Mouse (Mus musculus): ENCODE data around the gene Gbp7. TPM values are rescaled to one million over a fixed set of nuclear protein-coding genes. Genes with fewer than 3 reads are reported as not detected.
A peak's percentile ranks its signal among the peaks of the same experiment; 100 is the strongest.

Gene Gbp7
- polyA plus RNA-seq (2012; ENCODE audit: insufficient read depth, insufficient read length, missing spikeins), result 18.6 and 20.4 TPM in 2 replicates

GRCm38 (mm10) chr3:142530087-142530953, at the start of gene Gbp7:
TSS of gene Gbp7 (plus strand) at chr3:142530342.
- peaks cover 3% of the 10 kb centered on the region for H3K4me1 ChIP-seq (ENCODE audit: control insufficient read depth, insufficient read depth, low read length)
- peak within 1 kb of the TSS; percentile 82 for H3K4me3 ChIP-seq (ENCODE audit: insufficient read depth, low read length)
- no peak for TF ChIP-seq CTCF (IDR thresholded peaks at IDR 0.05; ENCODE audit: low read depth, low read length)
- TF ChIP-seq POLR2A (IDR thresholded peaks at IDR 0.05; ENCODE audit: borderline replicate concordance, low read depth, low read length), result 0 out of 2 replicates have a peak, but pooled peaks have one; percentile 47
- no peak within 1 kb of the TSS for H3K27ac ChIP-seq (ENCODE audit: insufficient read depth, low read depth, low read length)

GRCm38 (mm10) chr3:142490465-142490864, 39.7 kb upstream of the Gbp7 start:
- peaks cover 6% of the 10 kb centered on the region for H3K4me1 ChIP-seq (ENCODE audit: control insufficient read depth, insufficient read depth, low read length)
- TF ChIP-seq POLR2A (IDR thresholded peaks at IDR 0.05; ENCODE audit: borderline replicate concordance, low read depth, low read length), result no peak
- TF ChIP-seq CTCF (IDR thresholded peaks at IDR 0.05; ENCODE audit: low read depth, low read length), result peak; percentile 56
- no peak overlapping the region for H3K4me3 ChIP-seq (ENCODE audit: insufficient read depth, low read length)
- H3K27ac ChIP-seq (ENCODE audit: insufficient read depth, low read depth, low read length), result no peak overlapping the region

GRCm38 (mm10) chr3:142493536-142494061, 36.5 kb upstream of the Gbp7 start, which contains the start of gene Gbp5:
TSS of gene Gbp5 (plus strand) at chr3:142493978.
- no peak within 1 kb of the TSS for H3K27ac ChIP-seq (ENCODE audit: insufficient read depth, low read depth, low read length)
- peaks cover 9% of the 10 kb centered on the region for H3K4me1 ChIP-seq (ENCODE audit: control insufficient read depth, insufficient read depth, low read length)
- TF ChIP-seq POLR2A (IDR thresholded peaks at IDR 0.05; ENCODE audit: borderline replicate concordance, low read depth, low read length) (no peak), CTCF (IDR thresholded peaks at IDR 0.05; ENCODE audit: low read depth, low read length) (no peak)
- 0 out of 2 replicates have a peak within 1 kb of the TSS, but pooled peaks have one; percentile 18 for H3K4me3 ChIP-seq (ENCODE audit: insufficient read depth, low read length)

GRCm38 (mm10) chr3:142495146-142495655, 34.9 kb upstream of the Gbp7 start:
- Histone ChIP-seq H3K4me3 (ENCODE audit: insufficient read depth, low read length) (no peak overlapping the region), H3K4me1 (ENCODE audit: control insufficient read depth, insufficient read depth, low read length) (peaks cover 9% of the 10 kb centered on the region), H3K27ac (ENCODE audit: insufficient read depth, low read depth, low read length) (no peak overlapping the region)
- TF ChIP-seq CTCF (IDR thresholded peaks at IDR 0.05; ENCODE audit: low read depth, low read length), result no peak
- TF ChIP-seq POLR2A (IDR thresholded peaks at IDR 0.05; ENCODE audit: borderline replicate concordance, low read depth, low read length), result no peak

GRCm38 (mm10) chr3:142496113-142497101, 33.7 kb upstream of the Gbp7 start:
- Histone ChIP-seq H3K27ac (ENCODE audit: insufficient read depth, low read depth, low read length) (no peak overlapping the region), H3K4me3 (ENCODE audit: insufficient read depth, low read length) (peak overlapping the region; percentile 61), H3K4me1 (ENCODE audit: control insufficient read depth, insufficient read depth, low read length) (peaks cover 9% of the 10 kb centered on the region)
- TF ChIP-seq CTCF (IDR thresholded peaks at IDR 0.05; ENCODE audit: low read depth, low read length) (no peak), POLR2A (IDR thresholded peaks at IDR 0.05; ENCODE audit: borderline replicate concordance, low read depth, low read length) (no peak)

GRCm38 (mm10) chr3:142497123-142497841, 32.9 kb upstream of the Gbp7 start:
- TF ChIP-seq POLR2A (IDR thresholded peaks at IDR 0.05; ENCODE audit: borderline replicate concordance, low read depth, low read length) (no peak), CTCF (IDR thresholded peaks at IDR 0.05; ENCODE audit: low read depth, low read length) (no peak)
- peaks cover 9% of the 10 kb centered on the region for H3K4me1 ChIP-seq (ENCODE audit: control insufficient read depth, insufficient read depth, low read length)
- peak overlapping the region; percentile 61 for H3K4me3 ChIP-seq (ENCODE audit: insufficient read depth, low read length)
- no peak overlapping the region for H3K27ac ChIP-seq (ENCODE audit: insufficient read depth, low read depth, low read length)

- no peak overlapping the region for H3K4me3 ChIP-seq (ENCODE audit: insufficient read depth, low read length)
- no peak for TF ChIP-seq CTCF (IDR thresholded peaks at IDR 0.05; ENCODE audit: low read depth, low read length)
- no peak for TF ChIP-seq POLR2A (IDR thresholded peaks at IDR 0.05; ENCODE audit: borderline replicate concordance, low read depth, low read length)
Observed at GRCm38 (mm10) chr3:142498941-142499340, 31.2 kb upstream of the Gbp7 start.

GRCm38 (mm10) chr3:142528116-142528515, 2.0 kb upstream of the Gbp7 start:
- Histone ChIP-seq H3K27ac (ENCODE audit: insufficient read depth, low read depth, low read length) (no peak overlapping the region), H3K4me1 (ENCODE audit: control insufficient read depth, insufficient read depth, low read length) (peaks cover 3% of the 10 kb centered on the region), H3K4me3 (ENCODE audit: insufficient read depth, low read length) (no peak overlapping the region)
- no peak for TF ChIP-seq POLR2A (IDR thresholded peaks at IDR 0.05; ENCODE audit: borderline replicate concordance, low read depth, low read length)
- TF ChIP-seq CTCF (IDR thresholded peaks at IDR 0.05; ENCODE audit: low read depth, low read length), result no peak

More at GRCm38 (mm10) chr3:142498941-142499340, 31.2 kb upstream of the Gbp7 start:
- Histone ChIP-seq H3K4me1 (ENCODE audit: control insufficient read depth, insufficient read depth, low read length) (peaks cover 5% of the 10 kb centered on the region), H3K27ac (ENCODE audit: insufficient read depth, low read depth, low read length) (no peak overlapping the region)
